Mouse (Mus musculus) Patski (cell line): ENCODE data around the gene Gm10135. TPM values are rescaled to one million over a fixed set of nuclear protein-coding genes. Genes with fewer than 3 reads are reported as not detected.

ENCODE experiments used
- ATAC-seq: fragments of 100-300 bp; one replicate; pipeline ENCODE4 v1.8.0; 2021
- CTCF ChIA-PET: fragments of 350-600 bp; sonication (Branson Sonifier 250); formaldehyde crosslinking; loops from one replicate; lab custom pipeline; 2022; ENCODE audit warnings: inconsistent platforms; lab: Charles Lee
- POLR2A ChIA-PET: fragments of 350-600 bp; sonication (Branson Sonifier 250); formaldehyde crosslinking; loops from one replicate; lab custom pipeline; 2022; ENCODE audit warnings: antibody characterized with exemption, inconsistent platforms; lab: Charles Lee
- DNase-seq: peaks from one replicate; pipeline ENCODE4 v3.0.0-alpha.2; 2011; ENCODE audit warnings: low read depth, low spot score
- H3K27me3 ChIP-seq: fragments of 371-371 bp; one replicate; pipeline ENCODE4 v1.5.1; 2021
- CTCF ChIP-seq: fragments of 100-300 bp; IDR thresholded peaks from one replicate; pipeline ENCODE4 v1.5.1; 2021
- in situ Hi-C: fragments of 300-500 bp; cut with MboI; formaldehyde crosslinking; loops from 3 replicates; pipeline ENCODE4 v1.11.1; 2018; ENCODE audit warnings: low pct_unique_long_range_greater_than_20kb, mixed read lengths
- polyA plus RNA-seq: library from polyadenylated mRNA; unstranded; gene quantifications from one replicate; pipeline ENCODE4 v1.2.3, GENCODE M21; 2021

The Gm10135 gene
- polyA plus RNA-seq, 1 experiment from 2014 or later = not detected

DNA sequence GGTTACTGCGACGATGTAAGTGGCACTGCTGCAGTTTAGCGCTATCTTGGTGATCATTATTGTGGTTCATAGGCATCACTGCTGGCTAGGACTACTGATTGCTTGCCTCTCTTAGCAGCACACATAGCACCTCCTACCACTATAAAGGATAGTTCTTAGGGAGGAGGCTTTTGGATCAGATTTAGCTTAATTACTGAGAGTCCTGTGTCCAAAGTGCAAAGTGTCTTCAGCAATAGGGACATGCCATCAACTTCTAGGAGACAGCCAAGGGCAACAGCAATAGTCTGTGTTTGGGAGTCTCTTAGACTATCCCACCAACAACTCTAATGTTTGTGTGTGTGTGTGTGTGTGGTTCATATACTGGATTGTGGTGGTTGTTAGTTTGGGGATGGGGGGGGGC lies 51.7 kb downstream of the Gm10135 start:
- POLR2A ChIA-PET = interaction anchor here (0.6 kb wide), 1 partner anchor 252 kb away, joined by 3 read pairs; no protein-coding TSS in a partner anchor
- TF ChIP-seq CTCF = no peak
- no peak for ATAC-seq

GRCm38 (mm10) chr5:72921171-72921570 lies 53.3 kb downstream of the Gm10135 start:
- no peak for DNase-seq
- in situ Hi-C loops = no loop called here
- H3K27me3 ChIP-seq = no peaks in the 10 kb centered on the region
- CTCF ChIA-PET = interaction anchor here (1.2 to 1.3 kb wide), 2 partner anchors 9 to 34 kb away, joined by 3 to 6 read pairs; no protein-coding TSS in a partner anchor
- ATAC-seq = peak; percentile 35
- no peak for TF ChIP-seq CTCF
- POLR2A ChIA-PET = no interaction called here

More for the DNA sequence above, 51.7 kb downstream of the Gm10135 start:
- no peak for DNase-seq
- in situ Hi-C loops = no loop called here
- no peaks in the 10 kb centered on the region for H3K27me3 ChIP-seq
- CTCF ChIA-PET = interaction anchor here (1.0 kb wide), 1 partner anchor 21 kb away, joined by 3 read pairs; no protein-coding TSS in a partner anchor

GRCm38 (mm10) chr5:72920416-72920815 lies 54.1 kb downstream of the Gm10135 start:
- ATAC-seq (no peak), DNase-seq (no peak)
- no peaks in the 10 kb centered on the region for H3K27me3 ChIP-seq
- POLR2A ChIA-PET = no interaction called here
- in situ Hi-C loops = no loop called here
- no peak for TF ChIP-seq CTCF
- CTCF ChIA-PET = interaction anchor here (1.2 to 1.3 kb wide), 2 partner anchors 10 to 35 kb away, joined by 3 to 6 read pairs; no protein-coding TSS in a partner anchor

- TF ChIP-seq CTCF = no peak
- no peak for ATAC-seq
- DNase-seq = no peak
- H3K27me3 ChIP-seq = peaks cover 4% of the 10 kb centered on the region
- in situ Hi-C loops = no loop called here
- CTCF ChIA-PET = interaction anchor here (0.8 to 4.1 kb wide), 2 partner anchors 9 to 25 kb away, joined by 3 to 22 read pairs; no protein-coding TSS in a partner anchor
- POLR2A ChIA-PET = interaction anchor here (1.3 kb wide), 1 partner anchor 9 kb away, joined by 3 read pairs; no protein-coding TSS in a partner anchor
These were observed 57.7 kb downstream of the Gm10135 start for GRCm38 (mm10) chr5:72916851-72917250.

DNA sequence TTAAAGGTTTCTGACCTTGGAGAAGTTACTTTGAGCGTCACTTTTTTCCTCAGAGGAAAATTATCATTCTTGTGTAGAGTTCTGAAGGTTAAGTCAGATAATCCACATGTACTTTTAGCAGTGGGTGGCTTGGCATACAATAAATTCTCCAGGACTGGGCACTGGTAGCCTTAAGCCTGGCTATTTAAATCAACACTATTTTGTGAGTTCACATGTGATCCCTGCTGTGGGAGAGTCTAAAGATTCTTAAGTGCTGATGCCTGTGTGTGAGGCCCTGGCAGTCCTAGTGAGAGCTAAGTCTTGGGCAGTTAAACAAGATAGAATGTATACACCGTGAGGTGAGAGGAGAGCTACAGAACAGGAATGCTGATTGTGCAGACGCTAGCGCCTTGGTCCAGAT lies 58.5 kb downstream of the Gm10135 start:
- no peak for ATAC-seq
- in situ Hi-C loops = no loop called here
- no peak for DNase-seq
- ChIA-PET CTCF (interaction anchor here (0.8 to 4.1 kb wide), 4 partner anchors 10 to 24 kb away, joined by 3 to 22 read pairs (median 5); no protein-coding TSS in a partner anchor), POLR2A (interaction anchor here (1.5 kb wide), 1 partner anchor 9 kb away, joined by 7 read pairs; no protein-coding TSS in a partner anchor)
- peaks cover 7% of the 10 kb centered on the region for H3K27me3 ChIP-seq
- TF ChIP-seq CTCF = no peak

Other genes with a start within 250 kb of the Gm10135 start
- gene Txk, start 221.9 kb downstream of the Gm10135 start, polyA plus RNA-seq = 0.09 TPM
- gene Tec, start 106.2 kb downstream of the Gm10135 start, polyA plus RNA-seq = 8.3 TPM
- gene Slain2, start 60.4 kb downstream of the Gm10135 start, polyA plus RNA-seq = 50.4 TPM
- gene Slc10a4, start 32.2 kb upstream of the Gm10135 start, polyA plus RNA-seq = not detected